Mouse (Mus musculus): ENCODE measurements around the gene Nmrk2. TPM values are rescaled to one million over a fixed set of nuclear protein-coding genes. Genes with fewer than 3 reads are reported as not detected.

Nmrk2 gene
- not detected in 2 replicates for polyA plus RNA-seq (2014; fragmentation: Nextera tagmentation; extraction: Ambion mirVana)

- ATAC-seq (no peak), DNase-seq (ENCODE audit: low spot score) (no peak)
- WGBS, result 57% methylated on average over 13 of the region's 13 CpGs
- Histone ChIP-seq H3K36me3 (ENCODE audit: control insufficient read depth, insufficient read depth, low read length) (peaks cover 23% of the 10 kb centered on the region), H3K4me2 (ENCODE audit: low read length) (no peak within 1 kb of the TSS), H3K4me3 (ENCODE audit: low read depth, low read length) (no peak within 1 kb of the TSS), H3K9me3 (replicated peaks; ENCODE audit: control insufficient read depth, low read length) (no peaks in the 10 kb centered on the region), H3K4me1 (ENCODE audit: control insufficient read depth, insufficient read depth, low read length) (no peaks in the 10 kb centered on the region), H3K27me3 (replicated peaks; ENCODE audit: control insufficient read depth, insufficient read depth, low read length) (0 out of 2 replicates have a peak, but pooled peaks cover 1% of the 10 kb centered on the region), H3K9ac (ENCODE audit: low read length) (no peak within 1 kb of the TSS), H3K27ac (ENCODE audit: low read depth, low read length) (no peak within 1 kb of the TSS)
Measured at GRCm38 (mm10) chr10:81201807-81202758, at the start of gene Nmrk2. Gene Nmrk2 (minus strand): TSS chr10:81202051.

- Histone ChIP-seq H3K27ac (ENCODE audit: low read depth, low read length) (no peak overlapping the region), H3K36me3 (ENCODE audit: control insufficient read depth, insufficient read depth, low read length) (0 out of 2 replicates have a peak, but pooled peaks cover 3% of the 10 kb centered on the region), H3K27me3 (replicated peaks; ENCODE audit: control insufficient read depth, insufficient read depth, low read length) (peaks cover 10% of the 10 kb centered on the region), H3K4me3 (ENCODE audit: low read depth, low read length) (no peak overlapping the region), H3K4me1 (ENCODE audit: control insufficient read depth, insufficient read depth, low read length) (peaks cover 4% of the 10 kb centered on the region; the same call in 1 of the 2 replicates), H3K9ac (ENCODE audit: low read length) (no peak overlapping the region), H3K9me3 (replicated peaks; ENCODE audit: control insufficient read depth, low read length) (no peaks in the 10 kb centered on the region), H3K4me2 (ENCODE audit: low read length) (no peak overlapping the region)
- no peak for ATAC-seq
- 83% methylated on average over 8 of the region's 8 CpGs for WGBS
- DNase-seq (ENCODE audit: low spot score), result no peak
Measured at GRCm38 (mm10) chr10:81249442-81249841, 47.6 kb upstream of the Nmrk2 start.

- H3K4me3 ChIP-seq (ENCODE audit: low read depth, low read length), result no peak overlapping the region
- H3K27me3 ChIP-seq (replicated peaks; ENCODE audit: control insufficient read depth, insufficient read depth, low read length), result peaks cover 6% of the 10 kb centered on the region
- peaks cover 2% of the 10 kb centered on the region; the same call in 1 of the 2 replicates for H3K4me1 ChIP-seq (ENCODE audit: control insufficient read depth, insufficient read depth, low read length)
- 98% methylated on average over 2 of the region's 2 CpGs for WGBS
- H3K9me3 ChIP-seq (replicated peaks; ENCODE audit: control insufficient read depth, low read length), result no peaks in the 10 kb centered on the region
- no peak overlapping the region for H3K4me2 ChIP-seq (ENCODE audit: low read length)
- no peak for DNase-seq (ENCODE audit: low spot score)
- ATAC-seq, result no peak
- H3K9ac ChIP-seq (ENCODE audit: low read length), result no peak overlapping the region
- 0 out of 2 replicates have a peak, but pooled peaks cover 3% of the 10 kb centered on the region for H3K36me3 ChIP-seq (ENCODE audit: control insufficient read depth, insufficient read depth, low read length)
- no peak overlapping the region for H3K27ac ChIP-seq (ENCODE audit: low read depth, low read length)
Measured at GRCm38 (mm10) chr10:81247804-81248203, 46.0 kb upstream of the Nmrk2 start.

DNA sequence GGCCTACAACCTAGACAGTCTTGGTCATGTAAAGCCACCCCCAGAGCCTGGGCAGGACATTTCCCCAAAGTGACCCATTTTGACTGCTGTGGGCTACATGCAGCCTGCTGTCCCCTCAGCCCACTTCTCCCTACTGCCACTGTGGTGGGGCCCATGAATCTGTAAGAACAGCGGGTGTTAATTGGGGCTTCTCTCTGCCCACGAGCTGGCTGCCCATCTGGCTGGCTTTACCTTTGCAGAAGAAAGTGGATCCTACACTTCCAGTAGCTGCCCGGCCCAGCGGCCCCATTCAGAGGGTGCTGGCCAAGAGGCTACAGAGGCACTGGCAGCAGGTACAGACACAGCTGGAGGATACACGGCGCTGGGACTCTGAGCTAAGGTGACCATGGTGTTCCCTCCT lies 43.3 kb upstream of the Nmrk2 start:
- H3K9me3 ChIP-seq (replicated peaks; ENCODE audit: control insufficient read depth, low read length), result no peaks in the 10 kb centered on the region
- H3K36me3 ChIP-seq (ENCODE audit: control insufficient read depth, insufficient read depth, low read length), result peaks cover 3% of the 10 kb centered on the region; the same call in 1 of the 2 replicates
- 89% methylated on average over 6 of the region's 6 CpGs for WGBS
- H3K4me3 ChIP-seq (ENCODE audit: low read depth, low read length), result no peak overlapping the region
- DNase-seq (ENCODE audit: low spot score) (no peak), ATAC-seq (no peak)
- no peak overlapping the region for H3K27ac ChIP-seq (ENCODE audit: low read depth, low read length)
- peaks cover 6% of the 10 kb centered on the region; the same call in 1 of the 2 replicates for H3K27me3 ChIP-seq (replicated peaks; ENCODE audit: control insufficient read depth, insufficient read depth, low read length)
- peak overlapping the region; percentile 17; the same call in 1 of the 2 replicates for H3K9ac ChIP-seq (ENCODE audit: low read length)
- H3K4me2 ChIP-seq (ENCODE audit: low read length), result no peak overlapping the region
- H3K4me1 ChIP-seq (ENCODE audit: control insufficient read depth, insufficient read depth, low read length), result no peaks in the 10 kb centered on the region

GRCm38 (mm10) chr10:81244595-81244994 lies 42.7 kb upstream of the Nmrk2 start:
- no peak overlapping the region for H3K4me2 ChIP-seq (ENCODE audit: low read length)
- peaks cover 11% of the 10 kb centered on the region; the same call in 1 of the 2 replicates for H3K27me3 ChIP-seq (replicated peaks; ENCODE audit: control insufficient read depth, insufficient read depth, low read length)
- H3K4me1 ChIP-seq (ENCODE audit: control insufficient read depth, insufficient read depth, low read length), result no peaks in the 10 kb centered on the region
- H3K36me3 ChIP-seq (ENCODE audit: control insufficient read depth, insufficient read depth, low read length), result peaks cover 3% of the 10 kb centered on the region; the same call in 1 of the 2 replicates
- DNase-seq (ENCODE audit: low spot score), result peak; percentile 62
- H3K9me3 ChIP-seq (replicated peaks; ENCODE audit: control insufficient read depth, low read length), result no peaks in the 10 kb centered on the region
- no peak overlapping the region for H3K27ac ChIP-seq (ENCODE audit: low read depth, low read length)
- 9% methylated on average over 17 of the region's 17 CpGs for WGBS
- no peak overlapping the region for H3K4me3 ChIP-seq (ENCODE audit: low read depth, low read length)
- peak; percentile 69 for ATAC-seq
- H3K9ac ChIP-seq (ENCODE audit: low read length), result peak overlapping the region; percentile 17; the same call in 1 of the 2 replicates

DNA sequence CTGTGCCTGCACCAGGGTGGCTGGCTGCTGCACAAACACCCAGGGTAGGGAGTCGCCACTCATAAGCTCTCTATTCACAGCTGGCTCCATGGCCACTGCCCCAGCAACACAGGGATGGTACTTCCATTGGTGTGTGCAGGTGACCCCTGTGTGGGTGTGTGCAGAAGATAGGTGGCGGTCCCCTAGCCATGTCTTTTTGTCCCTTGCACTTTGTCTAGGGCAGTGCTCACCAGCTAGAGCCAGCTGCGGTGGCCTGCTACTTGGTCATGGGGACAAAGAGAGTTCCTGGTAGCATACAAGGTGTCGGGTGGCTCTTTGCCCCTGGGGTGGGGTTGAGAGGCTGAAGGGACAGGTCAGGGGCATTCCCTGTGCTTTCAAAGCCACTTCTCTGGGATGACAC lies 42.3 kb upstream of the Nmrk2 start:
- Histone ChIP-seq H3K36me3 (ENCODE audit: control insufficient read depth, insufficient read depth, low read length) (peaks cover 3% of the 10 kb centered on the region; the same call in 1 of the 2 replicates), H3K9ac (ENCODE audit: low read length) (no peak overlapping the region), H3K27ac (ENCODE audit: low read depth, low read length) (no peak overlapping the region), H3K4me1 (ENCODE audit: control insufficient read depth, insufficient read depth, low read length) (no peaks in the 10 kb centered on the region), H3K4me3 (ENCODE audit: low read depth, low read length) (no peak overlapping the region), H3K27me3 (replicated peaks; ENCODE audit: control insufficient read depth, insufficient read depth, low read length) (peaks cover 15% of the 10 kb centered on the region; the same call in 1 of the 2 replicates), H3K4me2 (ENCODE audit: low read length) (no peak overlapping the region), H3K9me3 (replicated peaks; ENCODE audit: control insufficient read depth, low read length) (no peaks in the 10 kb centered on the region)
- ATAC-seq, result peak; percentile 9; the same call in 1 of the 2 replicates
- 67% methylated on average over 4 of the region's 4 CpGs for WGBS
- no peak for DNase-seq (ENCODE audit: low spot score)

DNA sequence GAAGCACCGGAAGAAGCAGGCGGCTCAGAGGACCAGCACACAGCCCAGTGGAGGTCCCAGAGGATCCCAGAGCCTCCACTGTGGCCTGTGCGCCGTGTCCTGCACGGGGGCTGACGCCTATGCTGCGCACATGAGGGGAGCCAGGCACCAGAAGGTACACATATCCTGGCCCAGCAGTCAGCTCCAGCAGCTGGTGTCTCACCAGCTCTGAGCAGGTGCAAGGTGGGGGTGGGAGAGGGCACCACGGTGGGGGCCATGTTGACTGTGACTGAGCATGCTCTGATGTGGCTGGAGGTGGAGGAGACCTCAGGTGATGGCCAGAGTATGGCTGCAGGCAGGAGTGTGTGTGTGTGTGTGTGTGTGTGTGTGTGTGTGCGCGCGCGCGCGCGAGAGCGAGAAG lies 40.2 kb upstream of the Nmrk2 start:
- ATAC-seq, result no peak
- Histone ChIP-seq H3K4me2 (ENCODE audit: low read length) (no peak overlapping the region), H3K36me3 (ENCODE audit: control insufficient read depth, insufficient read depth, low read length) (no peaks in the 10 kb centered on the region; the same call in 1 of the 2 replicates), H3K9me3 (replicated peaks; ENCODE audit: control insufficient read depth, low read length) (no peaks in the 10 kb centered on the region), H3K27me3 (replicated peaks; ENCODE audit: control insufficient read depth, insufficient read depth, low read length) (peaks cover 15% of the 10 kb centered on the region; the same call in 1 of the 2 replicates), H3K27ac (ENCODE audit: low read depth, low read length) (no peak overlapping the region), H3K9ac (ENCODE audit: low read length) (no peak overlapping the region), H3K4me1 (ENCODE audit: control insufficient read depth, insufficient read depth, low read length) (no peaks in the 10 kb centered on the region), H3K4me3 (ENCODE audit: low read depth, low read length) (no peak overlapping the region)
- no peak for DNase-seq (ENCODE audit: low spot score)
- WGBS, result 93% methylated on average over 16 of the region's 16 CpGs

DNA sequence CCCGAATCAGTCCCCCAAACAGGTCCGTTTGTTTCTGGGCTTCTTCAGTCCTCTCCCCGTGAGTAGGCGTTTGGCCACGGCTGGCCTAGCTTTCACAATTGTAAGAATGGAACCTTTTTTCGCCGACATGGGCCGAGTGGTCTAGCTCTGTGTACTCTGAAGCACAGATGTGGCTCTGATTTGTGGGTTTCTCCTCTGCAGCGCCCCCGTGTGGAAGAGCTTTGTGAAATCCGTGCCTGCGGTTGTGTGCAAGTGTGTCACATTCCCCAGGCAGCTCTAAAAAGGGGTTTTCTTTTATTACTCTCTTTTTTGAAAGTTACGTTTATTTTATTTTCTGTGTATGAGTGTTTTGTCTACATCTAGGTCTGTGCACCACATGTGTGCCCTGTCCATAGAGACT lies 39.0 kb upstream of the Nmrk2 start:
- ATAC-seq (no peak), DNase-seq (ENCODE audit: low spot score) (peak; percentile 66)
- Histone ChIP-seq H3K27ac (ENCODE audit: low read depth, low read length) (no peak overlapping the region), H3K27me3 (replicated peaks; ENCODE audit: control insufficient read depth, insufficient read depth, low read length) (peaks cover 15% of the 10 kb centered on the region; the same call in 1 of the 2 replicates), H3K4me1 (ENCODE audit: control insufficient read depth, insufficient read depth, low read length) (no peaks in the 10 kb centered on the region), H3K4me3 (ENCODE audit: low read depth, low read length) (no peak overlapping the region), H3K9me3 (replicated peaks; ENCODE audit: control insufficient read depth, low read length) (no peaks in the 10 kb centered on the region), H3K4me2 (ENCODE audit: low read length) (no peak overlapping the region), H3K36me3 (ENCODE audit: control insufficient read depth, insufficient read depth, low read length) (no peaks in the 10 kb centered on the region; the same call in 1 of the 2 replicates), H3K9ac (ENCODE audit: low read length) (no peak overlapping the region)
- 21% methylated on average over 13 of the region's 13 CpGs for WGBS
